Mouse (Mus musculus): ENCODE measurements around the gene Bbx.

DNA sequence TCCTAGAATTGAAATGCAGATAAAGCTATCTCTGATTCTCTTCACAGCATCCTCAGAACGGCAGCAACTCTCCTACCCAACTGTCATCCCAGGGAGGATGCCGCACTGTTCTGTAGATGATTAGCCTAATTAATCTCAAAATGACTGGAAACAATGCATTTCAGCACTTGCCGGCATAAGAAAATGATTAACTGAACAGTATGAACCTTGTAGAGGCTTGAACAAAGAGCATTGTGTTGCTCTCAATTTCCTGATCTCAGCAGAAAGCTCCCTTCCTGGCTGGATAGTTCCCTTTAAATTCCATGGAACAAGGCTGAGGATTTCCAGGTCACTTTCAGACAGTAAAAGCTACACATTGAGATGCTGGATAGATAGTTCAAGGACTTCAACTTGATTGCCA lies 197.0 kb downstream of the Bbx start:
- no peak for TF ChIP-seq POLR2A (IDR thresholded peaks at IDR 0.05; ENCODE audit: insufficient read depth, low read depth, low read length)
- TF ChIP-seq CTCF (IDR thresholded peaks at IDR 0.05), result no peak
- TF ChIP-seq EP300 (IDR thresholded peaks at IDR 0.05; ENCODE audit: insufficient read depth, low read depth, low read length), result no peak
